Mouse (Mus musculus) liver, embryonic 14.5 days (tissue): ENCODE results near the gene G6pc2. TPM values are rescaled to one million over a fixed set of nuclear protein-coding genes. Genes with fewer than 3 reads are reported as not detected.

Experiments used
- ATAC-seq: fragments of 200-750 bp; cut with Nextera tagmentation; 2 replicates; pipeline ENCODE4 v1.8.0; 2017; ENCODE audit warnings: moderate number of reproducible peaks, mild to moderate bottlenecking, moderate library complexity; ENCODE audit not compliant: insufficient read depth
- DNase-seq, 3 experiments: peaks; one replicate each; pipeline ENCODE4 v3.0.0-alpha.2; 2012 to 2013; ENCODE audit warnings: low read depth in 3 of 3, low spot score in 3 of 3
- H3K27ac ChIP-seq: fragments of 300-500 bp; sonication (generic); 2 replicates; pipeline ENCODE4 v1.5.1; 2014; ENCODE audit warnings: moderate library complexity, mild to moderate bottlenecking, control low read depth, inconsistent platforms
- H3K27me3 ChIP-seq: fragments of 300-500 bp; sonication (generic); 2 replicates; pipeline ENCODE4 v1.6.1; 2014; ENCODE audit warnings: mild to moderate bottlenecking, low read length, moderate library complexity; ENCODE audit not compliant: control insufficient read depth, insufficient read depth
- H3K36me3 ChIP-seq: fragments of 300-500 bp; sonication (generic); replicated peaks from 2 replicates; pipeline ENCODE4 v1.6.1; 2014; ENCODE audit warnings: low read depth; ENCODE audit not compliant: control insufficient read depth, insufficient read depth
- H3K4me1 ChIP-seq, 2 experiments: fragments of 200-500 bp in 1 of 2; fragments of 300-500 bp in 1 of 2; sonication (generic) in 1 of 2; replicated peaks; 2 replicates each; pipeline ENCODE4 v1.6.1; 2012 to 2014; ENCODE audit warnings: antibody characterized with exemption in 1 of 2, inconsistent platforms in 1 of 2, low read length in 1 of 2; ENCODE audit not compliant: control insufficient read depth in 2 of 2, insufficient read depth in 2 of 2
- H3K4me2 ChIP-seq: fragments of 300-500 bp; sonication (generic); 2 replicates; pipeline ENCODE4 v1.6.1; 2014; ENCODE audit warnings: low read depth, mild to moderate bottlenecking, control low read depth, moderate library complexity
- H3K4me3 ChIP-seq, 2 experiments: fragments of 200-500 bp in 1 of 2; fragments of 300-500 bp in 1 of 2; sonication (generic) in 1 of 2; 2 replicates each; pipeline ENCODE4 v1.5.1; 2012 to 2014; ENCODE audit warnings: low read depth in 2 of 2, low read length in 2 of 2, mild to moderate bottlenecking in 2 of 2, control low read depth in 1 of 2, inconsistent platforms in 1 of 2, moderate library complexity in 1 of 2; ENCODE audit not compliant: insufficient read depth in 1 of 2
- H3K9ac ChIP-seq: fragments of 300-500 bp; sonication (generic); replicated peaks from 2 replicates; pipeline ENCODE4 v1.6.1; 2014; ENCODE audit warnings: mild to moderate bottlenecking, control low read depth, moderate library complexity
- H3K9me3 ChIP-seq: fragments of 300-500 bp; sonication (generic); 2 replicates; pipeline ENCODE4 v1.6.1; 2016; ENCODE audit warnings: low read length, mixed read lengths; ENCODE audit not compliant: control insufficient read depth
- CTCF ChIP-seq: IDR thresholded peaks from 2 replicates; pipeline ENCODE4 v1.5.1; 2016; ENCODE audit warnings: antibody characterized with exemption, low read depth, control low read depth
- EP300 ChIP-seq: IDR thresholded peaks from 2 replicates; pipeline ENCODE4 v1.6.1; 2016; ENCODE audit warnings: antibody characterized with exemption, low read depth
- WGBS: fragments of 180-500 bp; shearing (Covaris S2); extraction: QIAGEN DNeasy Blood & Tissue Kit; methylation state at CpG from one replicate; pipeline ENCODE4 v1.1.7; 2014; ENCODE audit not compliant: insufficient replicate concordance; 5-methylcytosine and 5-hydroxymethylcytosine counted together
- polyA plus RNA-seq, 2 experiments: library from polyadenylated mRNA; depleted of rRNA in 1 of 2; stranded (reverse) in 1 of 2; unstranded in 1 of 2; fragments of >200 nt; fragmentation: Nextera tagmentation in 1 of 2; extraction: Ambion mirVana in 1 of 2; gene quantifications; 2 replicates each; pipeline versions ENCODE4 v1.2.1 to v1.2.3; 2012 to 2014

G6pc2 gene
- polyA plus RNA-seq, 2 experiments, result not detected

DNA sequence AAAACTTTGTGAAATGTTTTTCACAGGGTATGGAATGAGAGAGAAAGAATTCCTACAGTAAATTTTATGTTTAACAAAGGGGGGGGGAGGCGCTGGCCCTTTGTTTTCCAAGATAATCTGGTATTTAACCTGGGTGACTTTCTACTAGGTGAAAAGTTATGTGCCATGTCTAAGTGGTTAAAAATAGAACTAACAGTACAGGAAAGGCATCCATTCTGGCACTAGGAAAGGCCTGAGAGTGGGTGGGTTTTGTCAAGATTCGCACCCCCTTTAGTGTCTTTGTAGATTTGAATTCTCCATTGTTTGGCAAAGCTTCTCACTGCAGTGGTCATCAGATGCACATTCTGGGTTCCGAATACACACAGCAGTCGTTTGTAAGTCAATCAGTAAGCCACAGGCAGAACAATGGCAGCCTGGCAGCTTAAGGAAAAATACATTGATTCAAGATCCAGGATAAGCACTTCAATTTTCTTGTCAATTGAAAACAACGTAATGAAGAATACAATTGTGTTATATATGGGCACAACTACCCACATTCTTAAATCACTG, 11.1 kb downstream of the G6pc2 start:
- H3K9me3 ChIP-seq, result no peaks in the 10 kb centered on the region
- no peaks in the 10 kb centered on the region for H3K4me1 ChIP-seq
- TF ChIP-seq EP300 (no peak), CTCF (no peak)
- no peak overlapping the region for H3K27ac ChIP-seq
- no peaks in the 10 kb centered on the region for H3K36me3 ChIP-seq
- H3K9ac ChIP-seq, result no peak overlapping the region
- DNase-seq (no peak), ATAC-seq (no peak)
- no peak overlapping the region for H3K4me3 ChIP-seq
- H3K27me3 ChIP-seq, result no peaks in the 10 kb centered on the region
- no peak overlapping the region for H3K4me2 ChIP-seq
- WGBS, result 47% methylated on average over 5 of the region's 5 CpGs

- H3K27ac ChIP-seq, result no peak overlapping the region
- no peaks in the 10 kb centered on the region for H3K4me1 ChIP-seq
- no peak for TF ChIP-seq EP300
- no peak for TF ChIP-seq CTCF
- H3K9me3 ChIP-seq, result no peaks in the 10 kb centered on the region
- DNase-seq (no peak), ATAC-seq (no peak)
- no peaks in the 10 kb centered on the region for H3K36me3 ChIP-seq
- no peaks in the 10 kb centered on the region for H3K27me3 ChIP-seq
- H3K4me2 ChIP-seq, result no peak overlapping the region
- no peak overlapping the region for H3K4me3 ChIP-seq
- 65% methylated on average over 10 of the region's 10 CpGs for WGBS
- no peak overlapping the region for H3K9ac ChIP-seq
Measured at GRCm38 (mm10) chr2:69222815-69223214, 11.9 kb downstream of the G6pc2 start.

DNA sequence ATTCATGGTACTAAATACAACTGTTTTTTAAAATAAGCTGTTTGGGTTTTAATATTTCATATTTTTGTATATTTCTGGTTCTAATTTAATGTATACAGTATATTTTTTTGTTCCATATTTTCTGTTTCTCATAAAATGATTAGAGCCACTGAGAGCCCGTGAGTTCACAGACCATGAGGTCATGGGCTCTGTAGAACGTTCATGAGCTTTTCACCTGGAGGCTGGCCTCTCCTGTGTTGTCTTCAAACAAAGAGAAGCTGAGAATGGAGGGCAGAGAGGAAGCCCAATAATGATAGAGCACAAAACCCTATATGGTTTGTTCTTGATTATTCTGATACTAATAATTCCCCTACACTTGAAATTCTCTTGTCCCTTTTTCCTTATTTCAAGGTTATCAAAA, 13.9 kb downstream of the G6pc2 start:
- H3K27me3 ChIP-seq, result no peaks in the 10 kb centered on the region
- H3K4me1 ChIP-seq, result no peaks in the 10 kb centered on the region
- no peaks in the 10 kb centered on the region for H3K36me3 ChIP-seq
- DNase-seq (no peak), ATAC-seq (no peak)
- H3K4me3 ChIP-seq, result no peak overlapping the region
- no peak overlapping the region for H3K4me2 ChIP-seq
- TF ChIP-seq EP300 (no peak), CTCF (no peak)
- no peaks in the 10 kb centered on the region for H3K9me3 ChIP-seq
- H3K27ac ChIP-seq, result no peak overlapping the region
- no peak overlapping the region for H3K9ac ChIP-seq
- WGBS, result 32% methylated on average over 2 of the region's 2 CpGs

GRCm38 (mm10) chr2:69226876-69227275, 16.0 kb downstream of the G6pc2 start:
- 71% methylated on average over 9 of the region's 9 CpGs for WGBS
- TF ChIP-seq EP300, result no peak
- TF ChIP-seq CTCF, result no peak
- ATAC-seq, result no peak
- Histone ChIP-seq H3K9me3 (no peaks in the 10 kb centered on the region), H3K27ac (no peak overlapping the region), H3K4me2 (no peak overlapping the region), H3K4me3 (no peak overlapping the region), H3K9ac (no peak overlapping the region), H3K36me3 (no peaks in the 10 kb centered on the region), H3K27me3 (no peaks in the 10 kb centered on the region), H3K4me1 (no peaks in the 10 kb centered on the region)
- no peak for DNase-seq

DNA sequence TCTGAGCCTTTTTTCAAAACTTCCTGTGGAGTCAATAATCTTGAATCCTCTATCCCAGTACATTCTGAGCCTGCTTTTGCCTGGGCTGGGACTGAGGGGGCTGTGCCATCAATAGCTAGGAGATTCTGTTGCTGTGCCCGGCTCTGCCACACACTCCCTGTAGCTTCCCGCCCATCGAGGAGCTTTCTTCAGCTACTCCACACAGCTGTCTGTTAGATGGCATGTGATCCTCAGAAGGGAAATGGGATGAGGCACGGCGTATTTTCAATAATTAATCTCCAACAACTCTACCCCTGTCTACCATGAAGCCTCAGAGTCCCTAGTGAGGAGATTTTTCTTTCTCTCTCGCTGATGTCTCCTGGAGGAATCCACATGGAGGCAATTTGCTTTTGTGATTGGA, 17.8 kb downstream of the G6pc2 start:
- TF ChIP-seq CTCF, result no peak
- no peak for TF ChIP-seq EP300
- no peak for DNase-seq

DNA sequence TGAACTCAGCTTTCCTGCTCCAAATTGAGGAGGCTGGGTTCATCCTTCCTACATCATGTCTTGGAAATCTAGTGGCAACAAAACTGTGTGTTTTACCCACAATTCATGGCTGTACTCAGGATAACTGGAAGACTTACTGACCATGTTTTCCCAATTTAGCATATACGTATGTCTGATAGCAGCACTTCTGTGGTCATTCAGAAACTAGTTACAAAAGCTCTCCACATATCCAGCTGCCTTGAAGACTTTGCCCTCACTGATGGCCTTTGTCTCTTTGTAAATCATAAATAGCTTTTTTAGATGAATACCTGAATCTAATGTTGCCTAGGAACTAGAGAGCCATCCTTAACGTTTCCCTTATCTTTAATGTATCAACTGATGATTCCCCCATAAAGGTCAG, 19.3 kb downstream of the G6pc2 start:
- Histone ChIP-seq H3K27me3 (no peaks in the 10 kb centered on the region), H3K36me3 (no peaks in the 10 kb centered on the region), H3K9me3 (no peaks in the 10 kb centered on the region), H3K4me2 (no peak overlapping the region), H3K9ac (no peak overlapping the region), H3K4me1 (no peaks in the 10 kb centered on the region), H3K27ac (no peak overlapping the region), H3K4me3 (no peak overlapping the region)
- WGBS, result 50% methylated on average over 2 of the region's 2 CpGs
- no peak for TF ChIP-seq EP300
- ATAC-seq, result no peak
- DNase-seq, result no peak

More for the DNA sequence above, 17.8 kb downstream of the G6pc2 start:
- Histone ChIP-seq H3K9ac (no peak overlapping the region), H3K36me3 (no peaks in the 10 kb centered on the region), H3K4me2 (no peak overlapping the region), H3K4me3 (no peak overlapping the region), H3K4me1 (no peaks in the 10 kb centered on the region), H3K27me3 (no peaks in the 10 kb centered on the region), H3K9me3 (no peaks in the 10 kb centered on the region), H3K27ac (no peak overlapping the region)
- WGBS, result 79% methylated on average over 6 of the region's 6 CpGs
- no peak for ATAC-seq
